Mouse (Mus musculus) olfactory bulb, adult 2 months (tissue): ENCODE data around the gene Mpi.

Experiments
- CTCF ChIP-seq: fragments of 200-500 bp; IDR thresholded peaks from 2 replicates; pipeline ENCODE4 v1.5.1; 2012; ENCODE audit warnings: low read depth, mild to moderate bottlenecking, low read length, moderate library complexity; ENCODE audit not compliant: insufficient read depth
- POLR2A ChIP-seq: fragments of 200-500 bp; IDR thresholded peaks from 2 replicates; pipeline ENCODE4 v1.6.1; 2012; ENCODE audit warnings: mild to moderate bottlenecking, low read depth, low read length, moderate library complexity; ENCODE audit not compliant: insufficient read depth

- TF ChIP-seq CTCF: no peak; the same call in 1 of the 2 replicates
- peak; percentile 37; the same call in 1 of the 2 replicates for TF ChIP-seq POLR2A
Measured at GRCm38 (mm10) chr9:57537044-57537727, 15.4 kb downstream of the Mpi start, which contains the start of gene Fam219b.
